Mouse (Mus musculus) gonadal fat pad, adult 2 months (tissue): ENCODE results near the gene Actg2. TPM values are rescaled to one million over a fixed set of nuclear protein-coding genes. Genes with fewer than 3 reads are reported as not detected.

Experiments used
- DNase-seq: peaks from one replicate; pipeline ENCODE4 v3.0.0-alpha.2; 2012; ENCODE audit warnings: low read depth
- polyA plus RNA-seq: library from polyadenylated mRNA; depleted of rRNA; stranded (reverse); fragments of >200 nt; gene quantifications from 2 replicates; pipeline ENCODE4 v1.2.3, GENCODE M21; 2012; rRNA removed

Gene Actg2
- polyA plus RNA-seq, 1 experiment: 1,397 TPM

DNA sequence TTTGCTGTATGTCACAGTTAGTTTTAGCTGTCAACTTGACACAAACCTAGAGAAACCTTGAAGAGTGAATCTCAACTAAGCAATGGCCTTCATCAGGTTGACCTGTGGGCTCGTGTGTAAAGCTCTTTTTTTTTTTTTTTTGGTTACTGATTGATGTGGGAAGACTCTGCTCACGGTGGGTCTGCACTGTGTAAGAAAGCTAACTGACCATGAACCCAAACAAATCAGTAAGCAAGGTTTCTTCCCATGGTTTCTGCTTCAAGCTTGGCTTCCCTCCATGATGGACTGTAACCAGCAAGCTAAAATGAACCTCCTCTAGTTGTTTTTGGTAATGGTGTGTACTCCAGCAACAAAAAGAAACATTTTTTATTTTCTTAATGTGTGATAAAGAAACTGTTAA lies 56.9 kb downstream of the Actg2 start:
- DNase-seq: no peak

DNA sequence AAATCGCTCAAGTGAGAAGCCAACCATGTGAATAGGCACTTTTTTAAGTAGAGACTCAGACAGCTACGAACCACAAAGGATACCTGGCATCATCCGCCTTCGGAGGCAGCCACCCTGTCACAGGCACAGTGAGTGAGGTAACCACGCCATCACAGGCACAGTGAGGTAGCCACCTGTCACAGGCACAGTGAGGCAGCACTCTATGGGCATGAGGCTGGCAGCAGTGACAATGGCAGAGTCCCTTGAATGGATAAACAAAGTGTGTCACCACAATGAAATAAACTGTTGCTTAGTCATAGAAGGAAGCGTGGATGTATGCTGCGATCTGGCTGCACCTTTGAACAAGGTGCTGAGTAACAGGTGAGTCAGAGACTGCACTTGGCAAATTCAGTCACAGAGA lies 57.4 kb downstream of the Actg2 start:
- DNase-seq: no peak

DNA sequence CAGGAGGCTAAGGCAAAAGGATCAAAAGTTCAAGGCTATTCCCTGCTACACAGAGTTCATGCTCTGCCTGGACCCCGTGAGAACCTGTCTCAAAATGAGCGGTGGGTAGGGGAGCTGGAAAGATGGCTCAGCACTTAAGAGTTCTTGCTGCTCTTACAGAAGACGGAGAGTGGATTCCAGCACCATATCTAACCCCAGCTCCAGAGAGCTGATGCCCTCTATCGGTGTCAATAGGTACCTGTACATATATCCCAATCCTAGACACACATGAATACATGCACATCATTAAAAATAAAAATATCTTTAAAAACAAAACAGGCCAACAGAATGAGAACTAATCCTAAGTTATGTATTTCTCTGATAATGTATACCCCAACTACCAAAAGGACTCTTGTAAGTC lies 57.8 kb downstream of the Actg2 start:
- DNase-seq: no peak

DNA sequence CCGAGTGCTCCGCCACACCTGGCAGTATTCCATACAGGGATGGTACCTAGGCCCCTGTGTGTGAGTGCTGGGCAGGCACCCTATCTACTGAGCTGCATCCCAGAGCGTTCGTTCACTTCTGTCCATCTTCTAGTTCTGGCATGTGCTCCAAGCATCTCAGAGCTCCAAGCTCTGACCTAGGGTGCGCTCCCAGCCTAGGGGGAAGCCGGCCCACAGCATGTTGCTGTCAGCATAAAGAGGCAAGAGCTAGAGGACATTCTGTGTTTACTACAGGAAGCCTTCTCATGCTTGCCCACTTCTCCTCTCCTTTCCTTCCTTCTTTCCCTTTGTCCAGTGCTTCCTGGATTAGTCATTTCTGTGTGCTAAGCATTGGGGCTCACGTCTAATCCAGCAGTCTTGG lies 60.6 kb downstream of the Actg2 start:
- DNase-seq: no peak

DNA sequence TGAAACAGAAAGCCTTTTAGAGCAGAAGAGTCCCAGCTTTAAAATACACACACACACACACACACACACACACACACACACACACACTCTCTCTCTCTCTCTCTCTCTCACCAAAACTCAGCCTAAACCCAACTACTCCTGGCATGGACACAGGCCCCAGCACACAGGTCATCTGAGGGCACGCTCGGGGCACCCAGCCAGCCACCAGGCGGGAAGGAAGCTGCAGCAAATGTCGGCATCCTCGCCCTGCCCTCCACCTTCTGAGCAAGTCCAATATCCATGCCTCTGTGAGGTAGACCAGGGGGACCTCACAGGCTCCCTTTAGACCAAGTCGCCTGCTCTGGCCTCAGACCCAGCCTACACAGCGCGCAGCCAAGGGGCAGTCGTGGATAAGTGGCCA lies 62.8 kb downstream of the Actg2 start:
- no peak for DNase-seq

DNA sequence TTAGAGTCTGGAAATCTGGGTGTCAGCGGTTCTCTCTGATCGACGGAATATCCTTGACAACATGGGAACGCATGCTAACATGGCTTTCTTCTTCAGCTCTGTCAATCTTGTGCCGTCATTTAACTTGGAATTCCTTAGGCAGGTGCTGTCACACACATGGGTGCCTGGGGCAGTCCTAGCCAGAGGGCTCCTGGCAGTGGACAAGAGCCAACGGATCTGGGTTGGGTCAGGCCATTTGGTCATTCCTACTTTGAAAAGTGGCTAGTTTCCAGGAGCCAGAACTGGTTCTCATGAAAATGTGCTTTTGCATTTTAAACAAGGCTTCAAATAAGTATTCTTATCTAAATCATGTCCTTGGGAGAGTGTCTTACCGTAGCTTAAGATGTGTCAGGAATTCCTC lies 64.3 kb downstream of the Actg2 start:
- no peak for DNase-seq

DNA sequence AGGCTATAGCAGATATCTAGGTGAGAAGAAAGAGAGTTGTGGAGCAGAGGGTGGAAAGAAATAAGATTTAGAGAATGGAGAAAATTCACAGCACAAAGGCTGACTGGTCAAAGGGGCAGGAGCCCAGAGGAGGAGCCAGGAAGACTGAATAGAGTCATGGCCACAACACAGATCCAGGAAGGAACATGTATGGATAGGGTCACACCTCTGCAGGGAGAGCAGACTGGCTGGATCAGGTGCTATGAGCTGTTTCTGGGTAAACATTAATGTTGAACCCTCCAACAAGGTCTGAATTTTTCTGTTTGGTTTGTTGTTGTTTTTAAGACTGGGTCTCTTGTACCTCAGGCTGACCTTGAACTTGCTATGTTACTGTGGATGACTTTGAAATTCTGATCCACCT lies 72.1 kb downstream of the Actg2 start:
- no peak for DNase-seq

Other genes with a start within 250 kb of the Actg2 start
- gene Mthfd2, start 210.4 kb downstream of the Actg2 start, polyA plus RNA-seq: 37.8 and 49.5 TPM in 2 replicates
- gene Mob1a, start 210.2 kb downstream of the Actg2 start, polyA plus RNA-seq: 39.3 and 41.2 TPM in 2 replicates
- 20.1 and 20.2 TPM in 2 replicates for gene Bola3, start 187.1 kb downstream of the Actg2 start, polyA plus RNA-seq
- gene Tet3, start 77.2 kb downstream of the Actg2 start, polyA plus RNA-seq: 10.6 and 16.0 TPM in 2 replicates
- 80.1 and 80.7 TPM in 2 replicates for gene Dguok, start 29.3 kb downstream of the Actg2 start, polyA plus RNA-seq
- 22.6 and 22.9 TPM in 2 replicates for gene Stambp, start 36.5 kb upstream of the Actg2 start, polyA plus RNA-seq
- not detected in 2 replicates for gene Clec4f, start 119.9 kb upstream of the Actg2 start, polyA plus RNA-seq
- 0.28 TPM in 1 of 2 replicates, not detected in the other for gene Cd207, start 141.6 kb upstream of the Actg2 start, polyA plus RNA-seq
- not detected in 2 replicates for gene Vax2, start 175.0 kb upstream of the Actg2 start, polyA plus RNA-seq
- 8.9 and 10.4 TPM in 2 replicates for gene Atp6v1b1, start 206.7 kb upstream of the Actg2 start, polyA plus RNA-seq
- gene Ankrd53, start 226.4 kb upstream of the Actg2 start, polyA plus RNA-seq: 0.45 and 0.47 TPM in 2 replicates
- 134 and 139 TPM in 2 replicates for gene Tex261, start 239.5 kb upstream of the Actg2 start, polyA plus RNA-seq